Mouse (Mus musculus) adrenal gland, adult 8-10 months (tissue): ENCODE data around the gene Sgcg. TPM values are rescaled to one million over a fixed set of nuclear protein-coding genes. Genes with fewer than 3 reads are reported as not detected.

Experiments used
- DNase-seq: peaks from one replicate; pipeline ENCODE4 v3.0.0; 2022
- total RNA-seq, 4 experiments: library from RNA; stranded (reverse); gene quantifications; 2 replicates each; pipeline ENCODE4 v1.2.4; 2022

Gene Sgcg
- total RNA-seq, 4 experiments from 2014 or later: 0.61 to 0.87 (median 0.65) TPM; not detected in 1

GRCm38 (mm10) chr14:61232016-61232568 is 26.2 kb downstream of the Sgcg start:
- no peak for DNase-seq

- no peak for DNase-seq
These were observed 28.1 kb downstream of the Sgcg start for GRCm38 (mm10) chr14:61230179-61230578.

GRCm38 (mm10) chr14:61229763-61230162 is 28.5 kb downstream of the Sgcg start:
- no peak for DNase-seq

GRCm38 (mm10) chr14:61226151-61226550 is 32.1 kb downstream of the Sgcg start:
- no peak for DNase-seq

GRCm38 (mm10) chr14:61224387-61225077 is 33.8 kb downstream of the Sgcg start:
- DNase-seq: no peak

GRCm38 (mm10) chr14:61223740-61224139 is 34.5 kb downstream of the Sgcg start:
- DNase-seq: no peak

- DNase-seq: no peak
These were observed 35.8 kb downstream of the Sgcg start for GRCm38 (mm10) chr14:61222506-61222905.

- no peak for DNase-seq
These were observed 37.1 kb downstream of the Sgcg start for GRCm38 (mm10) chr14:61221166-61221565.

GRCm38 (mm10) chr14:61211754-61212153 is 46.5 kb downstream of the Sgcg start:
- DNase-seq: no peak

GRCm38 (mm10) chr14:61210111-61210510 is 48.2 kb downstream of the Sgcg start:
- DNase-seq: no peak

GRCm38 (mm10) chr14:61194416-61194815 is 63.9 kb downstream of the Sgcg start:
- no peak for DNase-seq

- no peak for DNase-seq
These were observed 66.0 kb downstream of the Sgcg start for GRCm38 (mm10) chr14:61192326-61192725.

- no peak for DNase-seq
These were observed 66.4 kb downstream of the Sgcg start for GRCm38 (mm10) chr14:61191904-61192303.

GRCm38 (mm10) chr14:61173229-61173628 is 85.1 kb downstream of the Sgcg start:
- DNase-seq: peak; percentile 66

- peak; percentile 100 for DNase-seq
These were observed 85.6 kb downstream of the Sgcg start for GRCm38 (mm10) chr14:61172548-61173158.

- no peak for DNase-seq
These were observed 86.9 kb downstream of the Sgcg start for GRCm38 (mm10) chr14:61171261-61171970.

Other genes with a start within 250 kb of the Sgcg start
- gene Tnfrsf19, start 212.0 kb downstream of the Sgcg start, total RNA-seq: 10 to 100 TPM; 43.0 to 81.1 (median 59.0) TPM
- gene Sacs, start 120.0 kb downstream of the Sgcg start, total RNA-seq: 1 to 10 TPM; 8.4 to 9.5 (median 8.6) TPM
- 1 to 10 TPM; 1.6 to 4.0 (median 2.9) TPM for gene Arl11, start 51.3 kb upstream of the Sgcg start, total RNA-seq
- gene Ebpl, start 101.9 kb upstream of the Sgcg start, total RNA-seq: 1 to 10 TPM; 5.2 to 6.9 (median 6.1) TPM
- 10 to 100 TPM; 24.1 to 35.9 (median 31.4) TPM for gene Kpna3, start 181.4 kb upstream of the Sgcg start, total RNA-seq